Mouse (Mus musculus) left cerebral cortex, postnatal 14 days (tissue): ENCODE data around the gene Ssbp2. TPM values are rescaled to one million over a fixed set of nuclear protein-coding genes. Genes with fewer than 3 reads are reported as not detected.

Experiments used
- DNase-seq, 2 experiments: peaks; one replicate each; pipeline ENCODE4 v3.0.0; 2021 to 2022; ENCODE audit warnings: low spot score in 2 of 2, mixed read lengths in 1 of 2
- intact Hi-C: fragments of 180-260 bp; cut with DNase I; formaldehyde crosslinking; loops from one replicate; pipeline ENCODE4 v1.15.1; 2025
- total RNA-seq, 2 experiments: library from RNA; stranded (reverse); gene quantifications; 2 replicates each; pipeline ENCODE4 v1.2.3; 2021

Ssbp2 gene
- total RNA-seq, 2 experiments from 2014 or later: 133 to 148 TPM

DNA sequence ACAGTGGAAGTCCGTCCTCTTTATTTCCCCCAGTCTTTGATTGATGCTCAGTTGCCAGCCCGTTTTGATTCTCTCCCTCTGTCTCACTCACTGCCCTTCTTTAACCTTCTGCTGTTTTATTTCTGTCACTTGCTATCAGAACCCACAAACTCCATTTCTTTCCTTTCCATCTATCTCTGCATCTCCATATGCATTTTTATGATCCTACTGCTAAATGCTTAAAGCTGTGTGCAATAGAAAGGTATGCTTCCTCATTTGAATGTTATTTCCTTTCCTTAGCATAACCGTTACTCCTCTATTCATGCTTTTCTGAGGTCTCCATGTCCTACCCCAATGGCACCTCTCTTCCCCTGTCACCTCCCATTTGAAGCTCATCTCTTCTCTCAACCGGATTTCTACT is 594 bp upstream of the Ssbp2 start:
- DNase-seq: no peak
- intact Hi-C loops: no loop called here

GRCm38 (mm10) chr13:91460621-91461284 is 670 bp downstream of the Ssbp2 start:
- intact Hi-C loops: loop anchor here (1.0 to 10.0 kb wide), 4 partner anchors 89 to 488 kb away; partner anchors contain the start of gene Atg10
- DNase-seq: peak; percentile 100

DNA sequence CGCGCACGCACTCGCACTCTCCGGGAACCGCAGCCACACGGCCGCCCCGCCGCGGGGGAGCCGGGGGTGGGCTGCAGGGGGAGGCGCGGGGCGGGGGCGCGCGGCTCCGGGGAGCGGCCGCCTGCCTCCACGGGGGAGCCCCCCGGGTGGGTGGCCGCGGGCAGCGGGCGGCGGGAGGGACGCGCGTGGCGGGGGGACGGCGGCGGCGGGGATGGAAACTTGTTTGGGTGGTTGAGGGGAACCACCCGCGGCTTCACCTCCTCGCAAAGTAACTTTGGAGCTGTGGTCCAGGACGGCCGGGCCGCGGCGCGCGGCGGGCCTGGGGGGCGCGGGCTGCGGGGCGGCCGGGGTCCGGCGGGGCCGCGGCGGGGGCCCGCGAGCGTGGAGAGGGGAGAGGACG is 1.2 kb downstream of the Ssbp2 start:
- intact Hi-C loops: loop anchor here (5.0 to 10.0 kb wide), 3 partner anchors 239 to 489 kb away; partner anchors contain the start of gene Atg10
- DNase-seq: no peak

DNA sequence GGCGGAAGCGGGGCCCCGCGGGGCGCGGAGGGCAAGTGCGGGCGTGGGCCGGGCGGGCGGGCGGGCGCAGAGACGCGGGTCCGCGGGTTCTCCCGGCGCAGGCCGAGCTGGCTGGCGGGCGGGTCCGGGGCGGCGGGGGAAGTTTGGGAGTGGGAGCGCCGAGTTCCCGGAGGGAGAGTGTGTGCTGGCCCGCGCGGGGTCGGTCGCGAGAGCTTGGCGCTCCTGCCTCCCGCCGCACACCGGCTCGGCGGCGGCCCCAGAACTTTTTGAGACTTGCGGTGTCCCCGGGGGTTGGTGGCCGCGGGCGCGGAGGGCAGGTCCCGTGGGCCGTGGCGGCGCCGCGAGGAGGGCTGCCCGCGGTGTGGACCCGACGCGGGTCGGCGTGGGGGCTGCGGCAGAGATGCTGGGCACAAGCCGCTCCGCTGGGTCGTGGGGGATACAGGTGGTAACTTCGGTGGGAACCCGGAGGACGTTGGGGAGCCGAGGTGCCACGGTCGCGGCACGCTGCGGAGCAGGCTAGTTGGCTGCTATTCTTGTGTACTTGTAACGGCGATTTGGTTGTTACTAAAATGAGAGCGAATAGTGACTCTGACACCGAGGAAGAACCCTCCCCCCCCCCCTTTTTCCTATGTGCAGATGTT is 1.7 kb downstream of the Ssbp2 start:
- DNase-seq: peak; percentile 16 to 30
- intact Hi-C loops: loop anchor here (2.0 to 10.0 kb wide), 4 partner anchors 175 to 490 kb away; partner anchors contain the start of gene Atg10

- intact Hi-C loops: loop anchor here (2.0 to 10.0 kb wide), 4 partner anchors 174 to 490 kb away; partner anchors contain the start of gene Atg10
These were observed 2.3 kb downstream of the Ssbp2 start for GRCm38 (mm10) chr13:91462395-91462794.

GRCm38 (mm10) chr13:91462893-91463481 is 2.9 kb downstream of the Ssbp2 start:
- DNase-seq: peak; percentile 54 to 61
- intact Hi-C loops: loop anchor here (2.0 to 10.0 kb wide), 4 partner anchors 174 to 491 kb away; partner anchors contain the start of gene Atg10

More at GRCm38 (mm10) chr13:91462395-91462794, 2.3 kb downstream of the Ssbp2 start:
- DNase-seq: no peak

DNA sequence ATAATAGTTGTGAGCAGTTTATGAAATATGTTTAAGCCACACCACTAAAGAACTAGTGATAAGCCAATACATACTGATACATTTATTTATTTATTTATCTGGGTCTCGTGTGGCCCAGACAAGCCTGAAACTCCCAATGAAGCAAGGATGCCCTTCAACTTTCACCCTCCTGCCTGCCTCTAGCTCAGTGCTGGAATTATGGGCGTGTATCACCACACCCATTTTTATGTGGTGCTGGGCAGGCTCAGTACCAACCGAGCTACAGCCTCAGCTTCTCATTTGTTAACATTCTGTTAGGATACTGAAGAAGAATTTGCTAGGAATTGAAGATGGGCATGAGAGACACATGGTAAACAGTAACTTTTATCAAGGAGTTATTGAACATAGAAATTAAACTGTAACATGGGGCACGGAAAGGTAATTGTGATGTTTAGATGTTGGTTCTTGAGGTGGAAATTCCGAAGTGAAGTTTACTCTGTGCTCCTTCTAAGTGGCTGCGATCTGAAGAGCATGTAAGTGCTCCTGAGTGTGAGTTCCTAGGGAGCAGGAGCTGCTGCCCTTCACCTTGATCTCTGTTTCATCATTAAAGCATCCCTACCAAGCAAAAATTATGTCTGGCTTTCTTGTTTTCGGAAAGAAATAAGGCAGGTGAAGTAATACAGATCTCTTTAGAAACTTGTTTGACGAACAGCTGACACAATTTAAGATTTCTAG is 5.1 kb downstream of the Ssbp2 start:
- intact Hi-C loops: loop anchor here (5.0 to 10.0 kb wide), 2 partner anchors 227 to 370 kb away; no protein-coding TSS in a partner anchor
- no peak for DNase-seq

DNA sequence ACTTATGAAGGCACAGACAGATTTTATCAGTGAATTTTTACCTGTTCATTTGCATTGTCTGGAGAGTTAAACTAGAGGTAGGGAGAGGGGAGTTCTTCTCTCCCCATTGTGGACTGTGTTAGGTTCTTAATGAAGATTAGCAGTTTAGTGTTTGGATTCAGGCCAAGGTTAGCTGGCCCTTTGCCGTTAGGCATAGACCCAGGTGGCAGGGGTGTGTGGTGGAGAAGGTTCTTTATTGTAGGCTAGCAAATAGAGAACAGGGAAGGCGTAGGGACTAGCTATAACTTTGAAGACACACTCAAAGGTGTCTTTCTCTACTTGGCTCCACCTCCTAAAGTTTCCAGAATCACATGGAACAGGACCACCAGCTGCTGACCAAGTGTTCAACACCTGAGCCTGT is 11.5 kb downstream of the Ssbp2 start:
- DNase-seq: no peak
- intact Hi-C loops: no loop called here

- intact Hi-C loops: no loop called here
These were observed 11.9 kb downstream of the Ssbp2 start for GRCm38 (mm10) chr13:91471980-91472379.

DNA sequence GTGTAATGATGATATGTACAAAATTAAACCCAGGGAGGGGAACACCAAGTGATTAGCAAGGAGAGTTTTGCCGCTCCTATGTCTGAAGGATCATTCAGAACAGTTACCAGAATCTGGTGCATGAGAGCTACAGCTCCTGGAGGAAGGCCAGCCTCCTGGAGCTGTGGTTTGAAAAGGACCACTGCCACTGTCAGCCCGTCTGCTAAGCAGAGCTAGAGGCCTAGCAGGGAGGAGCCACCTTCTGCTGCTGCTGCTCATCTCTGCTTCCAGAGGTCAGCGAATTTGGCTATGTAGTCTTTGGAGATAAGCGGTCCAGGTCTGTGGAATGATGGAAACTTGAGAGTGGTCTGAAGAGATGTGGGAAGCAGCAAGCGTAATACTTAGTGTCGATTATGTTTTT is 13.4 kb downstream of the Ssbp2 start:
- intact Hi-C loops: no loop called here
- no peak for DNase-seq

More at GRCm38 (mm10) chr13:91471980-91472379, 11.9 kb downstream of the Ssbp2 start:
- no peak for DNase-seq

DNA sequence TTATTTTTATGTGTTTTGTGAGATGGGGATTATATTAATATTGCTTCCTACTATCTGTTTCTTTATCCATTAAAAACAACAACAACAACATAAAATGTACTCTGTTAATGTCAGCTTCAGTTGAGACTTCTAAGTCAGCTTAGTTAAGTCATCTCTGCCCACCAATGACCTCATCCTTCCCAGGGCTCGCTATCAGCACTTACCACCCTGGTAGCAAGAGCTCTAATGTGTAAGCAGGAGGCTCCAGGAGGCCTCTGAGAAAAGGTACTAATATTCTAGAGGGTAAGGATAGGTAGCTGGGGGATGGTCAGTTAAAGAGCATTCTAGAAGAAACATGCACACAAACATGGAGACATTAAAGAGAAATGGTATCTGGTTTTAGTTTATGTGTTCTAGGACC is 13.9 kb downstream of the Ssbp2 start:
- no peak for DNase-seq
- intact Hi-C loops: no loop called here

GRCm38 (mm10) chr13:91475888-91476287 is 15.8 kb downstream of the Ssbp2 start:
- no peak for DNase-seq

DNA sequence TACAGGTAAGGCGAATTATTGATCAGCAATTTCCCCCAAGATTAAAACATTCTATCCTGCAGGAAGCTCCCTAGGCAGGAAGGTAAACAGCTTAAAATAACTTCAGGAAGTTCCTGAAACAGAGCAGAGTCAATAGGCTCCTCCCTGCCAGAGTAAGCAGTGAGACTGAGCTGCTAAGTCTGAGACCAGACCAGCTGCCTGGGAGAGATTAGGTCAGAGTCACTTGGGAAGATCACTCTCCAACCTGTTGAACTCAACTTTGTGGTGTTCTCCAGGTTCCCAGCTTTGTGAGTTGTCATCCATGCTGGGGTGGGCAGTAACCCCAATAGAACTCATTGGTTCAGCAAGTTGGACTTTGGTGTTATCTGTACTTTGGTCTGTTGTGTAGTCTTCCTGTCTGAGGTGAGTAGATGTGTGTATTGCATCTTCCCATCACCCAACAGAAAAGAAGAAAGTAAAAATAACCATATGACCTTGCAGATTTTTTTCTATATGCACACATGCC is 16.6 kb downstream of the Ssbp2 start:
- intact Hi-C loops: loop anchor here (5.0 kb wide), 1 partner anchor 166 kb away; no protein-coding TSS in a partner anchor
- DNase-seq: no peak

More at GRCm38 (mm10) chr13:91475888-91476287, 15.8 kb downstream of the Ssbp2 start:
- intact Hi-C loops: loop anchor here (5.0 kb wide), 1 partner anchor 166 kb away; no protein-coding TSS in a partner anchor

GRCm38 (mm10) chr13:91478011-91478410 is 17.9 kb downstream of the Ssbp2 start:
- peak; percentile 57 to 76 for DNase-seq
- intact Hi-C loops: loop anchor here (5.0 kb wide), 1 partner anchor 164 kb away; no protein-coding TSS in a partner anchor

GRCm38 (mm10) chr13:91484303-91484702 is 24.2 kb downstream of the Ssbp2 start:
- intact Hi-C loops: no loop called here
- DNase-seq: no peak

DNA sequence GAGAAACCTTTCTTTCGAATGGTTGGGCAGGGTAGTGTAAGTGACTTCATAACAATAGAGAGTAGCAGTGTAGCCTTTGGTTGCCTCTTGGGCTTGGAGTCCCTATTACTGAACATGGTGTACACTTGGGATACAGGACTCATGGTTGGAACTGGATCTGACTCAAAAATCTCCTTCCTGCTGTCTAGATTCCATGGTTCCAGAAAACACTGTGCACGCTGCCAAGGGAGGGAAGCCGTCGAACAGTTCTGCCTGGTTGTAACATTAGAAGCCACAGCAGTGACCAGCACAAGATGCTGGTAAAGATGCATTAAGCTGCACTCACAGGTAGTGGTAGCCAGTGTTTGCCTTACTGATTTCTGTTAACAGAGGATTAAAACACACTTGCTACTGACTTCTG is 32.0 kb downstream of the Ssbp2 start:
- intact Hi-C loops: no loop called here
- DNase-seq: no peak

DNA sequence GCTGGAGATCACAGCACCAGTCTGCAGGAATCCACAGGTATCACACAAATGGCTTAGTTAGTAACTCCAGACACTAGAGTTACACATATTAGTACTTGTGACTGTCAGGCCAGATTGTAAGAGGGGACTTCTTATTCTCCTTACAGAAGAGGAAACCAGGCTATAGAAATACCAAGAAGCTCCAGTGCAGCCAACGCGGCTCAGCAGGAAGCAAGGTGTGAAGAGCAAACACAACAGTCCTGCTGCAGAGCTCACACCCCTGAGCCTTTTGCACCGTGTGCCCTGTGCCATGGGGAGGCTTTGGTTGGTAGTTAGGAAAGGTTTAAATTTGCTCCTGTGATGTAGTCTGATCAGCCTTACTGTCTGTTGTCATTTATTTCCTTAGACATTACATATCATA is 37.0 kb downstream of the Ssbp2 start:
- intact Hi-C loops: no loop called here
- DNase-seq: no peak

- no peak for DNase-seq
- intact Hi-C loops: no loop called here
These were observed 41.7 kb downstream of the Ssbp2 start for GRCm38 (mm10) chr13:91501735-91502134.
